Mouse (Mus musculus) brain, adult 10 weeks (tissue): ENCODE measurements around the gene Esp31. TPM values are rescaled to one million over a fixed set of nuclear protein-coding genes. Genes with fewer than 3 reads are reported as not detected.

Source experiments
- polyA plus RNA-seq: library from polyadenylated mRNA; stranded (reverse); fragments of 350-450 nt; fragmentation: Illumina TruSeq; extraction: RNeasy Lipid Tissue Mini Kit (QIAGEN cat#74804); gene quantifications from one replicate; pipeline ENCODE4 v1.2.3, GENCODE M21; 2015; ENCODE audit warnings: low read depth, low replicate concordance

The Esp31 gene
- polyA plus RNA-seq = not detected

DNA sequence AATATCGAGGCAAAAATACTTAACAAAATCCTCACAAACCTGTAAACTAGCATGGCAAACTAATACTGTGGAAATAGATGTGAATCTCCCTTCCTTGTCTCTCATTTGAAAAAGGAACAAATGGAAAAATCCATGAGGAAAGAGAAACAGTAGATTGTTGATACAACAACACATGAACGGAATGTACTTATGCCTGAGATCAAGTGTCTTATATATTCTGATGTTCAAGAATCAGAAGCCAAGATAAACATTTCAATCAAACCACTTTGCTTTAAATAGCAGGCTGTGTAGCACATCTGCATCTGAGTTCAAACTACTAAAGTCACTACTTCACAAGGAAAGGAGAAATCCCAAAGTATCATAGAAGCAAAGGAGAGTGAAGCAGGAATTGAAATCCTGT lies at the start of gene Esp31:
TSS of gene Esp31 (plus strand) at position 301 of the 400 bp plus-strand sequence.

Other genes starting within 250 kb of the Esp31 start
- not detected for gene Esp36, start 219.3 kb upstream of the Esp31 start, polyA plus RNA-seq
- not detected for gene Esp34, start 85.3 kb upstream of the Esp31 start, polyA plus RNA-seq